Mouse (Mus musculus) mature B cell (primary cell): ENCODE measurements around the gene Scd3.
"Not testable (repeated sequence)": the region's sequence is repeated elsewhere in the genome, so short reads cannot be mapped to it uniquely, and the experiment has no call there.

Source experiments
- in situ Hi-C: fragments of 300-500 bp; cut with MboI; formaldehyde crosslinking; loops from 2 replicates; pipeline ENCODE4 v1.14.3; 2019

Gene Scd3

GRCm38 (mm10) chr19:44266824-44267498 lies 63.9 kb downstream of the Scd3 start:
- in situ Hi-C loops: no loop called here

- in situ Hi-C loops: no loop called here
Observed at GRCm38 (mm10) chr19:44267499-44268002, 64.5 kb downstream of the Scd3 start.

DNA sequence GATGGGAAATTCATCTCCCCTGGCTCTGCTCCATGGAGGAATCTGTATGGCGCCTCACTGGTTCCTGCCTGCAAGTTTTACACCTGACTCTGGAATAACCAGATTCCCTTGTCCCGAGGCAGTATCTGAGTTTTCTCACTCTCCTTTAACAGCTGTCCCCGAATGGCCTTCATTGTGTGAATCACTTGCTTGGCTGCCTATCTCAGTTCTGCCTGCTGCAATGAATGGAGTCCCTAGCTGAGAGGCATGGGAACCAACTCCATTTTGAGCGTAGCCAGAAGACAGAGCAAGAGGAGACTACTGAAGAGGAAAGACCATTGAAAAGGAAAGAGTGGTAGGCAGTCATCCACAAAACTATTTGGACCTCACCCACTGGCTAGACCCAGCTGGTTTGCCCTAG lies 70.6 kb downstream of the Scd3 start:
- in situ Hi-C loops: no loop called here

GRCm38 (mm10) chr19:44274452-44274851 lies 71.4 kb downstream of the Scd3 start:
- in situ Hi-C loops: no loop called here

- in situ Hi-C loops: no loop called here
Observed at GRCm38 (mm10) chr19:44275418-44275817, 72.3 kb downstream of the Scd3 start.

- in situ Hi-C loops: no loop called here
Observed at GRCm38 (mm10) chr19:44276861-44277260, 73.8 kb downstream of the Scd3 start.

DNA sequence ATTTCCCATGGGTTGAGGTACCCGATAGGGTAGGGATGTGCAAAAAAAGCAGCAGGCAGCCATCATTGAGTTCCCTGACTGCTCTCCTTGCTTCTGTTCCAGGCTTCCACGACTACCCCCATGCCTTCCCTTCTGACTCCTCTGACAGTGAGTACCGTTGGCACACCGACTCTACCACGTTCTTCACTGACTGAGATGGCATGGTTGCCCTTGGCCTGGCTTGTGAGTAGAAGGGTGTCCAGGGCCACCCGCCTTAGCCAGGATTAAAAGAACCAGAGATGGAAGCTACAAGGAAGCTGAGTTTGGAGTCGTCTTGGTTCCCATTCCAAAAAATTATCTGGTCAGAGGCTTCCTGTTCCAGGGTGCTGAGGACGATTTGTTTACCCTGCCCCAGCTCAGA lies 74.9 kb downstream of the Scd3 start:
- in situ Hi-C loops: no loop called here

DNA sequence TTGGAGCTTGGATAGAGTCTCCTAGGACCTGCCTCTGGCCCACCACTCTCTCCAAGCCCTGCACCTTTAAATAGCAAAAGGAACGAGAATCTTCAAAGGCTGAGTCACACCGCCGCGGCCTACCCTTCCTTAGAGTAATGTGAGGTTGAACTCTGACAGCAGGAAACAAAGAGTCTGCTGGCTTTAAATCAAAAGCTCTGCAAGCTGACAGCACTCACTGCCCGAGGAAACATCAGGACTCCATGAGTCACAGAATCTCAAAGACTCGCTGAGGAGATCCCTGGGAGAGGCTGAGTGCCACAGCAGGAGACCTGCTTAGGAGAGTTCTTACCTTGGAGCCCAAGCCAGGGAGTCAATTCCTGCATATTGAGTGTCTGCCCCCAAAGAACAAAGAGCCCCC lies 77.7 kb downstream of the Scd3 start:
- in situ Hi-C loops: no loop called here

- in situ Hi-C loops: not testable (repeated sequence)
Observed at GRCm38 (mm10) chr19:44281825-44282447, 78.9 kb downstream of the Scd3 start.

GRCm38 (mm10) chr19:44282534-44283156 lies 79.6 kb downstream of the Scd3 start:
- in situ Hi-C loops: no loop called here

GRCm38 (mm10) chr19:44283157-44284024 lies 80.3 kb downstream of the Scd3 start:
- in situ Hi-C loops: no loop called here

DNA sequence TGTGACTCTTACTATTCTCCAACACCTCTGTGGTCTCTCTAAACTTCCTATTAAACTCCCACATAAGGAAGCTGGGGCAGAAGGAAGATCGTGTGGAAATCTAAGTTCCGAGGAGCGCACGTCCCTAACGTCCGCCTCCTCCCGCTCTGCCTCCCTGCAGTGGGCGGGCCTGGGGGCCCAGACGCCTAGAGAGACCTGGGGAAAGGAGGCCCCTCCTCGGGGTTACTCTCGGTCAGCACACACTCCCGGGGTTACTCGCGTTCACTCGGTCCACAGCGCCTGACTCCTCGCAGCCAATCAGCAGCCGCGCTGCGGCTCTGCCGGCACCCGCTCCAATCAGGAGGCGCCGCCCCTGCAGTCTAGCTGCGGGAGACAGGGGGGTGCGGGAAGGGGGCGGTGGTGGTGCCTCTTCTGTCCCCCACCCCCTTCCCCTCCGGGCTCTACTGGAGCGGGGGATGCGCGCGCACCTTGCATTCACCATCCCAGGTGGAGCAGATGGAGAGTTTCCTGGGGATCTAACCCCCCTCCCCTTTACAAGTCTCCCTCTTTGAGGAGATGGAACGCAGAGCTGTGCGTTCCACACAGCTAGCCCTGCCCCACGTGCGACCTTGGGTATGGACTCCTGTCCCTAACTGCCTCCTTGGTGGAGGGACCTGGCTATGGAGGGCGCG lies 81.1 kb downstream of the Scd3 start:
- in situ Hi-C loops: no loop called here

DNA sequence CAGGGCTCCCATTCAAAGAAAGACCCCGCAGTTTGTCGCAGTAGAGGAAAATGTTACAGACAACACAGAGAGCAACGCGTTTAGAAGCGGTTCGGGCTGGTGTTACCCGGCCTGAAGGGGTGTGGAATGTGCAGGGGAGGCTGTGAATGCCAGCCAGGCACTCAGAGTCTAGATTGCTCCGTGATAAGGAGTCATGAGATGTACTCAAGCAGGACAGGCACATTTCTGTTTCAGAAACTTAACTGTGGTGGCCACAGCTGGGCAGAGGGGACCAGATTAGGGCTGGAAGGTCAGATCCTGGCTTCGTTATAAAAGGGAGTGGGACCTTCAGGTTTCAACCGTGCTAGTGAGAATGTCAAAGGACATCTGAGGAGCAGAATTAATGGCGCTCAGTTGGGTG lies 81.7 kb downstream of the Scd3 start:
- in situ Hi-C loops: no loop called here

GRCm38 (mm10) chr19:44285554-44285953 lies 82.5 kb downstream of the Scd3 start:
- in situ Hi-C loops: no loop called here

DNA sequence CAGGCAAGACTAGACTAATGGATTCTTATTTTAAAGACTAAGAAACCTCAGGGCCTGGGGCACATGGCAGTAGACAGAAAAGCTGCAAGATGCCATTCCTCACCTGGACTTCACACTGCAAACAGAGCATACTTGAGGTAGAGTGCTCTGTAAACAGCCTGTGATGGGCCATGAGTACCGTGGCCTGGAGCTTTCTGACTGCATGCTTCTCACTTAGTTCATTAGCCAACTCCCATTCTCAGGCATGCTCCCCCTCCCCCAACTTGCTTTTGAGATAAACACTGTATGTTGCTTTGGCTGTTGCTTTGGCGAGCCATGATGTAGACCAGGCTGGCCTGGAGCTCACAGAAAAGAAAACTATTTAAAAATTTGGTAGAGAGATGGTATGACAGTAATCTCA lies 83.0 kb downstream of the Scd3 start:
- in situ Hi-C loops: no loop called here

- in situ Hi-C loops: no loop called here
Observed at GRCm38 (mm10) chr19:44287415-44288110, 84.5 kb downstream of the Scd3 start.

GRCm38 (mm10) chr19:44292083-44292482 lies 89.0 kb downstream of the Scd3 start:
- in situ Hi-C loops: loop anchor here (10.0 kb wide), 1 partner anchor 97 kb away; the partner anchor contains the start of gene Pkd2l1

GRCm38 (mm10) chr19:44292483-44292882 lies 89.4 kb downstream of the Scd3 start:
- in situ Hi-C loops: loop anchor here (10.0 kb wide), 1 partner anchor 98 kb away; the partner anchor contains the start of gene Pkd2l1

GRCm38 (mm10) chr19:44292941-44293768 lies 90.1 kb downstream of the Scd3 start, which contains the start of gene Scd2:
Gene Scd2 (plus strand): TSS chr19:44293674.
- in situ Hi-C loops: loop anchor here (10.0 kb wide), 1 partner anchor 98 kb away; the partner anchor contains the start of gene Pkd2l1
